Comparison of ENCODE assay signal across 11 mouse cellular contexts in the genomic region with DNA sequence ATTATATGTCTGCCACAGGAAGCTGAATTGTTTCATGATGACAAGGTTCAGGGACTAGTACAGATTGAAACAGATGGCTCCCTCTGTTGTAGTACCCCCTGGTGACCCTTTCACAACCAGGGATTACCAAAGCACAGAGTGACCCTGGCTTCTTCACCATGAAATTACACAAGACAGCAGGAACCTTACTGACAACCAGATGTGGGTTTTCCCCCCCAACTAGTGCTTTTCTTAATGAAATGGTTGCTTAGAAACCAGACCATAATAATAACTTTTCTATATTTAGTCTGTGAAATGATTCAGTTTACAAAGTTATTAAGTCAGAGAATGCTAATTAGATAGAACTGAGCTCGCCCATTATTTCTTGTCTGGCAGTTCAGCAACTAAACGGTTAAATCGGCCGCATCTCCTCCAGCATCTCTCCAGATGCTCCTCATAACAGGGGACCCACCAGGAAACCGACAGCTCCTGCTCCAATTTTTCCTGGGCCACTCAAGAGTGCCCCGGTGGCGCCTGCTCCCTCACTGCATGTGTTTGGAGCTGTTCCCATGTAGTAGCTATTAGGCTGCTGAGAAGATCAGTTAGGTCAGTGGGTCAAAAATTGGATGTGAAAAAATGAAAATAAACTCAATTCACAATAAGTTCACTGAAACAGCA.
DNase-seq lines count a peak whose midpoint lies in the region; ATAC-seq lines count a peak whose summit lies in the region.
"Had no signal": no experiment of that assay in that cellular context is flagged by ENCODE, and none has a peak within 500 bp of the region (broad histone marks: within the 10 kb centered on the region; RNA-seq: fewer than 3 reads in every experiment).

No protein-coding gene starts in this region.

- H3K27ac ChIP-seq in embryonic facial prominence, embryonic 13.5 days = peak overlapping the region; percentile 53
- peak overlapping the region; percentile 53; the same call in 1 of the 2 replicates for H3K27ac ChIP-seq in hindbrain, embryonic 15.5 days (replicated peaks)
- peak overlapping the region; percentile 74 for H3K27ac ChIP-seq in neural tube, embryonic 15.5 days (replicated peaks)

- no peak overlapping the region for H3K9ac ChIP-seq in embryonic facial prominence, embryonic 13.5 days
- H3K9ac ChIP-seq in hindbrain, embryonic 15.5 days = no peak overlapping the region
- H3K9ac ChIP-seq in neural tube, embryonic 15.5 days (replicated peaks) = no peak overlapping the region

- peaks cover 22% of the 10 kb centered on the region for H3K4me1 ChIP-seq in embryonic facial prominence, embryonic 13.5 days
- H3K4me1 ChIP-seq in hindbrain, embryonic 15.5 days (replicated peaks) = peaks cover 20% of the 10 kb centered on the region
- peaks cover 22% of the 10 kb centered on the region for H3K4me1 ChIP-seq in neural tube, embryonic 15.5 days
- H3K4me1 ChIP-seq: megakaryocyte, embryonic 14.5 days had no signal

- no peaks in the 10 kb centered on the region for H3K27me3 ChIP-seq in embryonic facial prominence, embryonic 13.5 days
- no peaks in the 10 kb centered on the region for H3K27me3 ChIP-seq in hindbrain, embryonic 15.5 days
- no peaks in the 10 kb centered on the region for H3K27me3 ChIP-seq in neural tube, embryonic 15.5 days (replicated peaks)

- H3K36me3 ChIP-seq in embryonic facial prominence, embryonic 13.5 days = no peaks in the 10 kb centered on the region
- H3K36me3 ChIP-seq in hindbrain, embryonic 15.5 days = no peaks in the 10 kb centered on the region
- H3K36me3 ChIP-seq in neural tube, embryonic 15.5 days = no peaks in the 10 kb centered on the region

- peak overlapping the region; percentile 1; the same call in 1 of the 2 replicates for H3K4me2 ChIP-seq in embryonic facial prominence, embryonic 13.5 days
- no peak overlapping the region for H3K4me2 ChIP-seq in hindbrain, embryonic 15.5 days
- no peak overlapping the region for H3K4me2 ChIP-seq in neural tube, embryonic 15.5 days

- intact Hi-C loops in left cerebral cortex, postnatal 4 days (cut with DNase I) = no loop called here
- intact Hi-C loops in left cerebral cortex, postnatal 36 days (cut with DNase I) = no loop called here

- H3K9me3 ChIP-seq in embryonic facial prominence, embryonic 13.5 days = no peaks in the 10 kb centered on the region
- no peaks in the 10 kb centered on the region for H3K9me3 ChIP-seq in hindbrain, embryonic 15.5 days
- no peaks in the 10 kb centered on the region for H3K9me3 ChIP-seq in neural tube, embryonic 15.5 days (replicated peaks)
- H3K9me3 ChIP-seq: megakaryocyte, embryonic 14.5 days had no signal

- DNase-seq in left cerebral cortex, postnatal 4 days = peak; percentile 48
- no peak for DNase-seq in left cerebral cortex, postnatal 36 days (ENCODE audit: low spot score in 2 of 2)
- DNase-seq in testis, postnatal 14 days (ENCODE audit: low spot score) = no peak
- DNase-seq in layer of hippocampus, postnatal 10 days (ENCODE audit: low spot score in 2 of 2) = no peak
- DNase-seq: heart, postnatal 4 days; thymus, postnatal 14 days had no signal

- no peak overlapping the region for H3K4me3 ChIP-seq in embryonic facial prominence, embryonic 13.5 days
- H3K4me3 ChIP-seq in hindbrain, embryonic 15.5 days = no peak overlapping the region
- no peak overlapping the region for H3K4me3 ChIP-seq in neural tube, embryonic 15.5 days (replicated peaks)
- H3K4me3 ChIP-seq: megakaryocyte, embryonic 14.5 days had no signal

- no peak for ATAC-seq in embryonic facial prominence, embryonic 13.5 days (ENCODE audit: insufficient number of reproducible peaks, insufficient read depth, low FRiP score, low TSS enrichment, low read depth)
- ATAC-seq in hindbrain, embryonic 15.5 days (ENCODE audit: low FRiP score, low read depth) = no peak
- ATAC-seq in neural tube, embryonic 15.5 days (ENCODE audit: low FRiP score) = peak; percentile 31
- no peak for ATAC-seq in erythroblast, adult 5-6 weeks (replicated peaks; ENCODE audit: low FRiP score, poor library complexity, severe bottlenecking)

- WGBS in embryonic facial prominence, embryonic 13.5 days = 16% methylated on average over 7 of the region's 7 CpGs
- WGBS in hindbrain, embryonic 15.5 days = 27% methylated on average over 7 of the region's 7 CpGs
- 28% methylated on average over 7 of the region's 7 CpGs for WGBS in neural tube, embryonic 15.5 days
